Comparison of ENCODE assay signal across 18 mouse cellular contexts in genomic region chr2:148599498-148599897, GRCm38 (mm10).
A peak's percentile ranks its signal among the peaks of the same experiment; 100 is the strongest.
DNase-seq lines count a peak whose midpoint lies in the region; ATAC-seq and TF ChIP-seq lines count a peak whose summit lies in the region.
"Had no signal": no experiment of that assay in that cellular context is flagged by ENCODE, and none has a peak within 500 bp of the region (broad histone marks: within the 10 kb centered on the region; RNA-seq: fewer than 3 reads in every experiment).

No protein-coding gene starts in this region.

- H3K4me3 ChIP-seq in heart, embryonic 11.5 days (ENCODE audit: low read depth, low read length), result no peak overlapping the region
- no peak overlapping the region for H3K4me3 ChIP-seq in layer of hippocampus, adult 2 months
- H3K4me3 ChIP-seq in intestine, embryonic 15.5 days (replicated peaks), result no peak overlapping the region
- H3K4me3 ChIP-seq: heart, embryonic 15.5 days; limb, embryonic 12.5 days; myocyte had no signal

- H3K4me2 ChIP-seq in heart, embryonic 11.5 days, result no peak overlapping the region
- H3K4me2 ChIP-seq in intestine, embryonic 15.5 days (replicated peaks), result no peak overlapping the region
- H3K4me2 ChIP-seq: heart, embryonic 15.5 days; limb, embryonic 12.5 days had no signal

- no peak for TF ChIP-seq CTCF in layer of hippocampus, adult 2 months (conservative IDR thresholded peaks at IDR 0.05)

- intact Hi-C loops in heart, postnatal 36 days (cut with DNase I), result no loop called here

- H3K9ac ChIP-seq in heart, embryonic 11.5 days (ENCODE audit: low read depth, low read length), result no peak overlapping the region
- H3K9ac ChIP-seq in intestine, embryonic 15.5 days, result no peak overlapping the region
- H3K9ac ChIP-seq: heart, embryonic 15.5 days; limb, embryonic 12.5 days had no signal

- no peaks in the 10 kb centered on the region for H3K36me3 ChIP-seq in heart, embryonic 11.5 days (ENCODE audit: control insufficient read depth, insufficient read depth, low read length)
- no peaks in the 10 kb centered on the region for H3K36me3 ChIP-seq in intestine, embryonic 15.5 days
- H3K36me3 ChIP-seq: heart, embryonic 15.5 days; limb, embryonic 12.5 days had no signal

- H3K9me3 ChIP-seq in heart, embryonic 11.5 days (replicated peaks; ENCODE audit: control insufficient read depth, low read length), result no peaks in the 10 kb centered on the region
- H3K9me3 ChIP-seq in intestine, embryonic 15.5 days, result no peaks in the 10 kb centered on the region
- H3K9me3 ChIP-seq: heart, embryonic 15.5 days; limb, embryonic 12.5 days had no signal

- H3K27ac ChIP-seq in heart, embryonic 11.5 days (ENCODE audit: low read depth, low read length), result no peak overlapping the region
- H3K27ac ChIP-seq in layer of hippocampus, adult 2 months, result peak overlapping the region; percentile 74
- no peak overlapping the region for H3K27ac ChIP-seq in intestine, embryonic 15.5 days
- H3K27ac ChIP-seq: heart, embryonic 15.5 days; hindbrain, postnatal 0 days; limb, embryonic 12.5 days had no signal

- no peaks in the 10 kb centered on the region for H3K4me1 ChIP-seq in heart, embryonic 11.5 days (ENCODE audit: control insufficient read depth, insufficient read depth, low read length)
- H3K4me1 ChIP-seq in intestine, embryonic 15.5 days (replicated peaks), result no peaks in the 10 kb centered on the region
- H3K4me1 ChIP-seq: heart, embryonic 15.5 days; limb, embryonic 12.5 days had no signal

- no peak for ATAC-seq in heart, embryonic 11.5 days (replicated peaks; ENCODE audit: insufficient number of reproducible peaks, low FRiP score, low TSS enrichment)
- ATAC-seq in intestine, embryonic 15.5 days, result no peak
- ATAC-seq: hindbrain, postnatal 0 days had no signal

- DNase-seq in heart, adult 11 months, result peak; percentile 89
- DNase-seq in right cerebral cortex, postnatal 36 days (ENCODE audit: low spot score in 2 of 2), result peak; percentile 7 to 15
- no peak for DNase-seq in right cerebral cortex, postnatal 4 days
- DNase-seq in layer of hippocampus, adult 2 months (ENCODE audit: low spot score in 2 of 2), result peak; percentile 66 to 85
- peak; percentile 74 for DNase-seq in telencephalon, adult 2 months (ENCODE audit: low read depth, low spot score)
- DNase-seq in heart, postnatal 36 days, result no peak
- DNase-seq: adrenal gland, postnatal 10 days; cerebellum, adult 18-20 months; gastrocnemius, postnatal 14 days; kidney, postnatal 25 days; lung, adult 18-20 months; spleen, adult 18-20 months had no signal

- no peaks in the 10 kb centered on the region for H3K27me3 ChIP-seq in heart, embryonic 11.5 days (ENCODE audit: control insufficient read depth, insufficient read depth, low read length)
- no peaks in the 10 kb centered on the region for H3K27me3 ChIP-seq in intestine, embryonic 15.5 days (replicated peaks)
- H3K27me3 ChIP-seq: heart, embryonic 15.5 days; limb, embryonic 12.5 days had no signal

Comparison
In these comparisons a context has a peak if more than half of its experiments do, and no peak if none do; other contexts are left out.
1. DNase-seq: peak in heart, adult 11 months (single experiment), right cerebral cortex, postnatal 36 days (2 of 2), layer of hippocampus, adult 2 months (2 of 2) and telencephalon, adult 2 months (single experiment); none in right cerebral cortex, postnatal 4 days (single experiment) and heart, postnatal 36 days (0 of 2).